In genomic region chr14:49493793-49494192, GRCm38 (mm10) we compare ENCODE assay signal across 16 mouse cellular contexts. TPM values are rescaled to one million over a fixed set of nuclear protein-coding genes. Genes with fewer than 3 reads are reported as not detected.
DNase-seq lines count a peak whose midpoint lies in the region; ATAC-seq lines count a peak whose summit lies in the region.
"Had no signal": no experiment of that assay in that cellular context is flagged by ENCODE, and none has a peak within 500 bp of the region (broad histone marks: within the 10 kb centered on the region; RNA-seq: fewer than 3 reads in every experiment).

No protein-coding gene starts in this region.

- H3K36me3 ChIP-seq in heart, embryonic 10.5 days = no peaks in the 10 kb centered on the region
- H3K36me3 ChIP-seq in hindbrain, embryonic 14.5 days (replicated peaks; ENCODE audit: control insufficient read depth, insufficient read depth) = no peaks in the 10 kb centered on the region
- H3K36me3 ChIP-seq: forebrain, embryonic 15.5 days; limb, embryonic 12.5 days; neural tube, embryonic 12.5 days; stomach, embryonic 15.5 days had no signal

- 0 out of 2 replicates have a peak, but pooled peaks cover 4% of the 10 kb centered on the region for H3K4me1 ChIP-seq in heart, embryonic 10.5 days
- H3K4me1 ChIP-seq in hindbrain, embryonic 14.5 days (replicated peaks; ENCODE audit: control insufficient read depth, insufficient read depth, low read length) = no peaks in the 10 kb centered on the region
- H3K4me1 ChIP-seq: forebrain, embryonic 15.5 days; limb, embryonic 12.5 days; neural tube, embryonic 12.5 days; stomach, embryonic 15.5 days had no signal

- H3K27ac ChIP-seq in heart, embryonic 10.5 days = no peak overlapping the region
- no peak overlapping the region for H3K27ac ChIP-seq in hindbrain, embryonic 14.5 days
- H3K27ac ChIP-seq: forebrain, embryonic 15.5 days; limb, embryonic 12.5 days; macrophage; neural tube, embryonic 12.5 days; stomach, embryonic 15.5 days had no signal

- DNase-seq in heart, adult 11 months = peak; percentile 95
- no peak for DNase-seq in heart, embryonic 10.5 days (ENCODE audit: low spot score)
- DNase-seq in NIH3T3 (ENCODE audit: low read depth) = peak; percentile 86
- DNase-seq in fibroblast of lung, adult 2 months (ENCODE audit: low read depth) = peak; percentile 92
- peak; percentile 27 to 68 for DNase-seq in left cerebral cortex, adult 9 months (ENCODE audit: low spot score in 2 of 2)
- DNase-seq in hindbrain, embryonic 14.5 days (ENCODE audit: low spot score) = no peak
- no peak for DNase-seq in gastrocnemius, adult 8-10 months (ENCODE audit: low spot score in 2 of 2)
- DNase-seq in lung, postnatal 4 days = no peak
- DNase-seq: kidney, adult 11 months had no signal

- no peaks in the 10 kb centered on the region for H3K27me3 ChIP-seq in heart, embryonic 10.5 days (ENCODE audit: insufficient read depth, poor library complexity, severe bottlenecking)
- H3K27me3 ChIP-seq in hindbrain, embryonic 14.5 days (ENCODE audit: control insufficient read depth, insufficient read depth, low read length) = no peaks in the 10 kb centered on the region
- H3K27me3 ChIP-seq: forebrain, embryonic 15.5 days; limb, embryonic 12.5 days; neural tube, embryonic 12.5 days; stomach, embryonic 15.5 days had no signal

- 63% methylated on average over 1 of the region's 1 CpGs for WGBS in heart, embryonic 10.5 days
- 76% methylated on average over 1 of the region's 1 CpGs for WGBS in hindbrain, embryonic 14.5 days

- no peak for ATAC-seq in hindbrain, embryonic 14.5 days (ENCODE audit: low FRiP score)
- ATAC-seq: CD4-positive, CD25-positive, alpha-beta regulatory T cell, adult 4 months; forebrain, embryonic 15.5 days had no signal

- no peak overlapping the region for H3K4me3 ChIP-seq in heart, embryonic 10.5 days
- H3K4me3 ChIP-seq in hindbrain, embryonic 14.5 days (replicated peaks; ENCODE audit: low read length) = no peak overlapping the region
- H3K4me3 ChIP-seq: forebrain, embryonic 15.5 days; limb, embryonic 12.5 days; neural tube, embryonic 12.5 days; stomach, embryonic 15.5 days had no signal

- H3K9ac ChIP-seq in hindbrain, embryonic 14.5 days = no peak overlapping the region
- H3K9ac ChIP-seq: forebrain, embryonic 15.5 days; limb, embryonic 12.5 days; neural tube, embryonic 12.5 days; stomach, embryonic 15.5 days had no signal

- H3K9me3 ChIP-seq in heart, embryonic 10.5 days = no peaks in the 10 kb centered on the region
- H3K9me3 ChIP-seq in hindbrain, embryonic 14.5 days (ENCODE audit: control insufficient read depth, low read length) = no peaks in the 10 kb centered on the region
- H3K9me3 ChIP-seq: forebrain, embryonic 15.5 days; limb, embryonic 12.5 days; neural tube, embryonic 12.5 days; stomach, embryonic 15.5 days had no signal

- no peak overlapping the region for H3K4me2 ChIP-seq in hindbrain, embryonic 14.5 days (replicated peaks)
- H3K4me2 ChIP-seq: forebrain, embryonic 15.5 days; limb, embryonic 12.5 days; neural tube, embryonic 12.5 days; stomach, embryonic 15.5 days had no signal

RNA-seq across cellular contexts. Expression of gene Slc35f4, which starts 32.1 kb away (rescaled TPM):
- polyA plus RNA-seq in heart, embryonic 10.5 days (2016; fragmentation: Nextera tagmentation; extraction: Ambion mirVana) = 0.10 and 0.21 TPM in 2 replicates
- 20.8 and 25.5 TPM in 2 replicates for polyA plus RNA-seq in hindbrain, embryonic 14.5 days (2014; fragmentation: Nextera tagmentation; extraction: Ambion mirVana)
- total RNA-seq in gastrocnemius, adult 8-10 months (2022) = not detected
- total RNA-seq: common myeloid progenitor, adult 5-6 weeks had no signal
- polyA plus RNA-seq: CD4-positive, CD25-positive, alpha-beta regulatory T cell, adult 4 months; limb, embryonic 12.5 days; macrophage had no signal

Comparison
In these comparisons a context has a peak if more than half of its experiments do, and no peak if none do; other contexts are left out.
1. DNase-seq: peak in heart, adult 11 months (single experiment), NIH3T3 (single experiment), fibroblast of lung, adult 2 months (single experiment) and left cerebral cortex, adult 9 months (2 of 2); none in heart, embryonic 10.5 days (single experiment), hindbrain, embryonic 14.5 days (single experiment), gastrocnemius, adult 8-10 months (0 of 2) and lung, postnatal 4 days (0 of 2).
2. RNA of gene Slc35f4, which starts 32.1 kb away (polyA plus RNA-seq): 20.8 to 25.5 TPM in hindbrain, embryonic 14.5 days; 0.10 to 0.21 TPM in heart, embryonic 10.5 days; every median in the first group is over 10 times any median in the second.